Mouse (Mus musculus) urinary bladder, postnatal 14 days (tissue): ENCODE data around the gene Crym.

Experiments used
- DNase-seq: peaks from one replicate; pipeline ENCODE4 v3.0.0; 2021; ENCODE audit warnings: low spot score

The Crym gene

GRCm38 (mm10) chr7:120201771-120202170 is at the start of gene Crym:
Crym (minus strand) TSS chr7:120202111.
- DNase-seq: no peak

DNA sequence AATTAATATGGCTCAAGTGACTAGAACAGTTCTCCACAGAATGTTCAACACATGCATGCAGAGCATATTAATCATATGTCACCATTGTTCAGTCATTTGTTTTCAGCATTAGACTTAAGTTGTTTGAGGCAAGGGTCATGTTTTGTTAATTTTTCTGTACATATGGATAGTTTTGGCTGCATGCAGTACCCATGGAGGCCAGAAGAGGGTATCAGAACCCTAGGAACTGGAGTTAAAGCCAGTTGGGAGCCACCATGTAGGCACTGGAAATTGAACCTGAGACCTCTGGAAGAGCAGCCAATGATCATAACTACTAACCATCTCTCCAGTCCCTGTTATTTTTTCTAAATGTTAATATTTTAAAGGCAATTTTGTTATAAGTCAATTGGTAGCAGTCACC is 39.2 kb upstream of the Crym start:
- no peak for DNase-seq

DNA sequence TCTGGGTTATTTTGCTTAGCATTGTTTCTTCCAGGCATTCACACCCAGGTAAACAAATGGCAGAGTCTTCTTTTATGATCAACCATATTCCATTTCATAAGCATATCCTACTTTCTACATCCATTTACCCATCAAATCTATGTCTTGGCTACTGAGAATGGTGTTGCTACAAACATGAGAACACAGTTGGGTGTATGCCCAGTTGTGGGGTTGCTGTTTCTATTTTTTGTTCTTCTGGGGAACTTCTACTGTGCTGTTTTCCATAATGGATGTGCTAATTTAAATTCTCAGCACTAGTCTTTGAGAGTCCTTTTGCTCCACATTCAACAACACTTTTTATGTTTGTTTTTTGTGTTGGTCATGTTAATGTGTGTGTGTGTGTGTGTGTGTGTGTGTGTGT is 26.6 kb upstream of the Crym start:
- DNase-seq: no peak

- no peak for DNase-seq
Measured at GRCm38 (mm10) chr7:120205989-120206388, 4.1 kb upstream of the Crym start.

DNA sequence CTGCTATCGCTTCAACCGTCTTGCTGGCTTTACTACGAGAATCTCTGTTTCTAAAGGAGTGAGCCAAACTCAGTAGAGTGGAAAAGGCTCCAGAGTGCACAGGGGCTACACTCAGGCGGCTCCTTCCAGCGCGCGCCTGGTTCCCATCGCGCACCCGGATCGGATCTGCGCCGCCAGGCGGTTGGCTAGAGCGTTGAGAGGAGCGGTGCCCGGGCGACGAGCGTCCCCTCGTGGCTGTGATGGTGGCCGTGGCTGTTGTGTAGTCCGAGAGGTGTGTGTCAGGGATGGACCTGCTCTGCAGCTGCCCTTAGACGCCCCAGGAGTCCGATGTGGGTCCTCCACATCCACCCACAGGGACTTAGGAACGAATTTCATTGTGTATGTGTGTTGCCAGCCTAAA is 1.9 kb upstream of the Crym start, which contains the start of gene Abca14:
Gene Abca14, plus strand, starts transcription at position 173 of the 400 bp plus-strand sequence.
- peak; percentile 87 for DNase-seq

- DNase-seq: peak; percentile 29
Measured at GRCm38 (mm10) chr7:120201231-120201744, 623 bp downstream of the Crym start.

GRCm38 (mm10) chr7:120195207-120195606 is 6.7 kb downstream of the Crym start:
- DNase-seq: no peak

DNA sequence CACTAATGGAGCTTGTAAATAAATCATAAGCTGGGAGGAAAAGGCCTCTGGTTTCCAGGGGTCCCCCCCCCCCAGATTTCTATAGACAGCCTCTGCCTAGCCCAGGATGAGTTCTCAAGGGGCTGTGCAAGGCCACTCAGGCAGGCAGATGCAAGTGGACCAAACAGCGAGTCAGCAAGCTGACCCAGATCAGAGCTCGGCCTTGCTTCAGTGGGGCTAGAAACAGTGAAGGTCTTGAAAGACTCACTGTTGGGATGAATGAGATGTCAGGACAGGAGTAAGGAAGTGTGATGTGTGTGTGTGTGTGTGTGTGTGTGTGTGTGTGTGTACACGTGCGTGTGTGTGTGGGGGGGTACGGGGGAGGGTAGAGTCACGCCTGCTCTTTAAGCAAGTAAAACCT is 9.1 kb downstream of the Crym start:
- DNase-seq: no peak

- DNase-seq: no peak
Measured at GRCm38 (mm10) chr7:120192207-120192606, 9.7 kb downstream of the Crym start.

DNA sequence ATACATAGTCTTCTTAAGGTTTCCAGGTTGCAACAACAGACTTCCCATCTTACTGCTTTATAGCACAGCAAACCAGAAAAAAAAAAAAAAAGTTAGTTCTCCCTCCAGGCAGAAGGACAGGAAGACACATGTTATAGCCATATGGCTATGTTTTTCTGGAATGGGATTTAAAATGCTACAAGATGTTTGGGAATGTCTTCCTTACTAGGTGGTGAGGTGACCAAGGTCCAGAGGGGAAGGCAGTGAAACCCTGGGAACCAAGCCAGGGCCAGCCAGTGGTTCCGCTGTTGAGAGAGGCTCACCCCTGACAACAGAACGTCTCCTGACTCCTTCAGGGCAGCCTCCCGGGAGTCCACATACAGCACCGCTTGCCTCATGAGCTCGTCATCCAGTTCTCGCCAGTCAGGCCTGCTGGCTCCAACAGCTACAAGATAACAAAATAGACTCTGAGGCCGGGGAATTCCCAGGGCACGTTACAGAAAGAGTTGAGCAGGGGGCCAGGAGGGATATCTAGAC is 11.7 kb downstream of the Crym start:
- no peak for DNase-seq

- no peak for DNase-seq
Measured at GRCm38 (mm10) chr7:120189369-120190149, 12.4 kb downstream of the Crym start.

- DNase-seq: no peak
Measured at GRCm38 (mm10) chr7:120188946-120189345, 13.0 kb downstream of the Crym start.

DNA sequence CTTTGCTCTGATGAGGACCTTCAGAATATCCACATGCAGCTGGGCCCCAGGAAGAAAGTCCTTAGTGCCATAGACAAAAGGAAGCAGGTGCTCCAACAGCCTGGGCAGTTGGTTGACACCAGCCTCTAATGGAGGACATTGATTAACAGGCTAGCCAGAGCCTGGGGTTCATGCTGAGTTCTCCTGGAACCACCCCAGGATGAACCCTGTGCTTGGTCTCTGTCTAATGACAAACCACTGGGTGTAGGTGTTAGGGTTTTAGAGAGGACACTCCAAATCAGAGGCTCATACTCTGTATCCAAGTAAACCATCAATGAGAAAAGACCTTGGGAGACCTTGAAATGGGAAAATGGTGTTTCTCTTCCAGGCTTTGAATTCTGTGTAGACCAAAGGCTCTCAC is 19.0 kb downstream of the Crym start:
- no peak for DNase-seq

DNA sequence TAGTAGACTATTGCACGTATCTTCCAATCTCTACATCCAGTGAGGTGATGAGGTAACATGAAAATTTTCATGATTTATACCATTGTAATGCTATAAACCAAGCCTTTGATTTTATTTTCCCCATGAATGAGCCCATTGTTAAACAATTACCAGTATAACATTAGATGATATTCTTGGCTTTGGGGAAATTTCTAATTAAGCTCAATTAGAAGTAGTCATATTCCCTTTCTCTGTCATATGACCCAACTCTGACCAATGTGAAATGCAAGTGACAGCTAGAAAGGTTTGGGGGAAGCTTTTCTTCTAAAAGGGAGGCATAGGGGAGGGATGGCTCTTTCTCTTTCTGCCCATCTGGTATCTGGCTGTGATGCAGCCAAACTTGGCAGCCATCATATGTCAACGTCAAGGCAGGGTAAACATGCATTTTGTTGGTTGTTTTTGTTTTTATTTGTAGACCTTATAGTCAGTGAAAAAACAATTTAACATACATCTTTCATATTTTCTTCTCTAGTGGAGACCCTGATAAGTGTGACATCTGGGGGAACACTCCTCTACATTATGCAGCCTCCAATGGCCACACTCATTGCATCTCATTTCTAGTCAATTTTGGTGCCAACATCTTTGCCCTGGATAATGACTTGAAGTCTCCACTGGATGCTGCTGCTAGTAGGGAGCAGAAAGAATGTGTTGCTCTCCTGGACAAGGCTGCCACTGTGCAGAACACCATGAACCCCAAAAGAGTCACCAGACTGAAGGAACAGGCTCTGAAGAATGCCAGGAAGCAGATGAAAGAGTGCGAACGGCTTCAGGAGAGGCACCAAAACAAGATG is 20.3 kb downstream of the Crym start:
- DNase-seq: no peak

GRCm38 (mm10) chr7:120180547-120180946 is 21.4 kb downstream of the Crym start:
- no peak for DNase-seq

GRCm38 (mm10) chr7:120178935-120179334 is 23.0 kb downstream of the Crym start:
- DNase-seq: no peak

- no peak for DNase-seq
Measured at GRCm38 (mm10) chr7:120177611-120178010, 24.3 kb downstream of the Crym start.

GRCm38 (mm10) chr7:120174723-120175504 is 27.0 kb downstream of the Crym start:
- DNase-seq: no peak

GRCm38 (mm10) chr7:120173603-120174244 is 28.2 kb downstream of the Crym start, which contains the start of gene Anks4b:
Anks4b (plus strand) TSS chr7:120173858.
- DNase-seq: peak; percentile 8

DNA sequence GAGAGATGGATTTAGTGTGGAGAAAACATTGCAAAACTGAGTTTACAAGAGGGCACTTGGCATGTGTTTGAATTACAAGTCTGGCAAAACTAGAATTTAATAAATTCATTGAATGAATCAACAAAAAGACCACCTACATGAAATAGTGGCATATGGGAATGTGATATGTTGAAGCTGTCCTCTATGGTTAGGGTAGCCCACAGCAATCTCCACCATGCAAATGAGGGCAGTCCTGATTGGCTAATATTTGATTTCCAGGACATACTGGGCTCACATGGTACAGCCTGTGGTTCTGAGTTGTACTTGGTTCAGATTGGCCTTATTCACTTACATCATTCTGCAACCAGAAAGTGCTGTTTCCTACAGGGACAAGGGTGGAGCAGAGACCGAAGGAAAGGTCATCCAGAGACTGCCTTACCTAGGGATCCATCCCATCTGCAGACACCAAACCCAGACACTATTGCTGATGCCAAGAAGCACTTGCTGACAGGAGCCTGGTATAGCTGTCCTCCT is 29.7 kb downstream of the Crym start:
- DNase-seq: no peak
